8 mouse cellular contexts compared by ENCODE assay signal in the genomic region with DNA sequence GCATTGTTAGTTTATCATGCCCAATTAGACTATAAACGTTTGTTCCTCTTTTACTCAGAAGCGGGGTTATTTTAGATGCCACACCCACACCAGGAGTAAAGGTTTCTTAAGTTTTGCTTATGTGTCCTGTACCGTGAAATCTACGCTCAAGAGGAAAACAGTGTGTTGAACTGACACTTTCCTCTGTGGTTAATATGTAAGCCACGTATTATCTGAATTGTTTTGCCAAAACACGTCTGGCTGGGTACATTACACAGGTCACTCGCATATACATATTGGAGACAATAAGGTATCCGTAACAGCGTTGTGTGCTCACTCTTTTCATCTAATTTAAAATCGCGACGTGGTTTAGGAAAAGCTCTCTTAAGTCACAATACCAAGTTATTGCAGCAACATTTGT.
DNase-seq lines count a peak whose midpoint lies in the region; ATAC-seq and TF ChIP-seq lines count a peak whose summit lies in the region.

No protein-coding gene starts in this region.

- H3K9me3 ChIP-seq in limb, embryonic 11.5 days (ENCODE audit: control insufficient read depth, low read length): no peaks in the 10 kb centered on the region

- no peaks in the 10 kb centered on the region; the same call in 1 of the 2 replicates for H3K4me1 ChIP-seq in cerebellum, adult 2 months (ENCODE audit: control insufficient read depth, insufficient read depth, low read length)
- no peaks in the 10 kb centered on the region for H3K4me1 ChIP-seq in limb, embryonic 11.5 days (ENCODE audit: control insufficient read depth, insufficient read depth, low read length)

- TF ChIP-seq POLR2A in cerebellum, adult 2 months (IDR thresholded peaks at IDR 0.05; ENCODE audit: borderline replicate concordance, insufficient read depth, low read length): no peak

- H3K27ac ChIP-seq in cerebellum, adult 2 months (ENCODE audit: insufficient read depth, low read length): peak overlapping the region; percentile 73; the same call in 1 of the 2 replicates
- no peak overlapping the region for H3K27ac ChIP-seq in limb, embryonic 11.5 days (replicated peaks; ENCODE audit: low read depth, low read length)

- H3K4me2 ChIP-seq in limb, embryonic 11.5 days (ENCODE audit: low read depth, severe bottlenecking): peak overlapping the region; percentile 43; the same call in 1 of the 2 replicates

- peak overlapping the region; percentile 57 for H3K4me3 ChIP-seq in cerebellum, adult 2 months (replicated peaks; ENCODE audit: insufficient read depth, low read depth, low read length)
- H3K4me3 ChIP-seq in limb, embryonic 11.5 days (ENCODE audit: low read depth, low read length): no peak overlapping the region

- no peak; the same call in 1 of the 2 replicates for ATAC-seq in limb, embryonic 11.5 days (ENCODE audit: insufficient number of reproducible peaks, low FRiP score, low TSS enrichment, low read depth)

- H3K27me3 ChIP-seq in cerebellum, adult 2 months (ENCODE audit: control insufficient read depth, insufficient read depth, low read length): no peaks in the 10 kb centered on the region
- H3K27me3 ChIP-seq in limb, embryonic 11.5 days (ENCODE audit: control insufficient read depth, insufficient read depth, low read length): no peaks in the 10 kb centered on the region

- WGBS in cerebellum, adult 2 months: 6% methylated on average over 12 of the region's 12 CpGs
- WGBS in limb, embryonic 11.5 days: 53% methylated on average over 12 of the region's 12 CpGs

- peak overlapping the region; percentile 41; the same call in 1 of the 2 replicates for H3K9ac ChIP-seq in limb, embryonic 11.5 days (ENCODE audit: low read length)

- no peak for TF ChIP-seq CTCF in cerebellum, adult 2 months (IDR thresholded peaks at IDR 0.05; ENCODE audit: borderline replicate concordance, insufficient read depth, low read depth, low read length)

- H3K36me3 ChIP-seq in limb, embryonic 11.5 days (ENCODE audit: control insufficient read depth, insufficient read depth, low read length): no peaks in the 10 kb centered on the region

- no peak for DNase-seq in cerebellum, adult 2 months
- no peak for DNase-seq in cerebellum, adult 9-11 months
- DNase-seq in thymus, postnatal 0 days (ENCODE audit: low spot score): peak; percentile 26
- no peak for DNase-seq in thymus, postnatal 10 days (ENCODE audit: low spot score in 2 of 2)
- no peak for DNase-seq in limb, embryonic 11.5 days (ENCODE audit: low spot score)
- peak; percentile 4 to 51 for DNase-seq in natural killer cell, adult 2 months (ENCODE audit: low spot score in 2 of 2)
- DNase-seq in c-Kit-positive CD71-positive TER-119-positive erythroid progenitor cells, embryonic 14.5 days (ENCODE audit: low spot score): no peak
- DNase-seq in layer of hippocampus, adult 11-12 months (ENCODE audit: low spot score): no peak

Comparison
In these comparisons a context has a peak if more than half of its experiments do, and no peak if none do; other contexts are left out.
1. DNase-seq: peak in thymus, postnatal 0 days (single experiment) and natural killer cell, adult 2 months (2 of 2); none in cerebellum, adult 2 months (0 of 2), cerebellum, adult 9-11 months (single experiment), thymus, postnatal 10 days (0 of 2), limb, embryonic 11.5 days (single experiment), c-Kit-positive CD71-positive TER-119-positive erythroid progenitor cells, embryonic 14.5 days (single experiment) and layer of hippocampus, adult 11-12 months (single experiment).